ENCODE assay signal across 21 mouse cellular contexts in the genomic region with DNA sequence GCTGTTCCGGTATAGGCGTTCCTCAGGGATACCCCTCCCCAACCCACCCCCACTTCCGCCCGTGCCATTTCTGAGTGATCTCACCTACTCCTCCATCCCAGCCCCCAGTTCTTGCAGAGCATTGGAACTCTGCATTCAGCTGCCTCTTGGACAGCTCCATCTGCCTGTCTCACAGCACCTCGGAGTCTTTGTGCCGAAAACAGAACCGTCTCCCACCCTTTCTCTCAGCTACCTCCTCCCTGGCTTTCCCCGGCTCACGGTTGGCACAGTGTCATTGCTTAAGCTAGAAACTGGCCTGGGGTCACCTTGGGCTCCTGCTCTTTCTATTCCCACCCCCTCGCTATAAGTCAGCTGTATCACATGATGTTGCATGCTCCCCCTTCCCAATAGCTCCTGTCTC. TPM values are rescaled to one million over a fixed set of nuclear protein-coding genes. Genes with fewer than 3 reads are reported as not detected.
DNase-seq lines count a peak whose midpoint lies in the region; ATAC-seq and TF ChIP-seq lines count a peak whose summit lies in the region.
"Had no signal": no experiment of that assay in that cellular context is flagged by ENCODE, and none has a peak within 500 bp of the region (broad histone marks: within the 10 kb centered on the region; RNA-seq: fewer than 3 reads in every experiment).

No protein-coding gene starts in this region.

- H3K36me3 ChIP-seq in forebrain, postnatal 0 days (ENCODE audit: insufficient read depth): peaks cover 62% of the 10 kb centered on the region
- H3K36me3 ChIP-seq in forebrain, embryonic 13.5 days (ENCODE audit: poor library complexity, severe bottlenecking): peaks cover 27% of the 10 kb centered on the region; the same call in 1 of the 2 replicates
- H3K36me3 ChIP-seq: liver, embryonic 13.5 days had no signal

- 65% methylated on average over 10 of the region's 10 CpGs for WGBS in forebrain, postnatal 0 days
- WGBS in forebrain, embryonic 13.5 days: 83% methylated on average over 10 of the region's 10 CpGs

- DNase-seq in forebrain, postnatal 0 days: no peak
- peak; percentile 91 for DNase-seq in brain, adult 2 months (ENCODE audit: low read depth, low spot score)
- DNase-seq in frontal cortex, postnatal 36 days (ENCODE audit: low spot score in 2 of 2): peak; percentile 74 to 79
- DNase-seq in left cerebral cortex, postnatal 36 days (ENCODE audit: low spot score in 2 of 2): peak; percentile 70 to 78
- DNase-seq in heart, adult 11 months: no peak
- DNase-seq in cerebellum, adult 11 months: no peak
- DNase-seq in urinary bladder, adult 18-20 months (ENCODE audit: low spot score in 2 of 2): no peak
- DNase-seq: cerebellum, adult 2 months; cerebellum, postnatal 36 days; embryo, embryonic 11 days; gastrocnemius, adult 2 months; kidney, adult 2 months; kidney, postnatal 10 days; liver, embryonic 13.5 days; lung, adult 2 months; lung, postnatal 14 days; thymus, adult 2 months had no signal

- no peak overlapping the region for H3K9ac ChIP-seq in forebrain, postnatal 0 days
- no peak overlapping the region for H3K9ac ChIP-seq in forebrain, embryonic 13.5 days
- H3K9ac ChIP-seq: hindbrain, embryonic 15.5 days; liver, embryonic 13.5 days; midbrain, embryonic 13.5 days had no signal

- H3K4me3 ChIP-seq in forebrain, postnatal 0 days (ENCODE audit: low read depth, low read length): no peak overlapping the region
- no peak overlapping the region for H3K4me3 ChIP-seq in forebrain, embryonic 13.5 days
- H3K4me3 ChIP-seq: gastrocnemius, adult 2 months; hindbrain, embryonic 15.5 days; liver, embryonic 13.5 days; midbrain, embryonic 13.5 days had no signal

- ATAC-seq in forebrain, postnatal 0 days: peak; percentile 32; the same call in 1 of the 2 replicates
- no peak for ATAC-seq in forebrain, embryonic 13.5 days
- ATAC-seq: midbrain, embryonic 13.5 days had no signal

- no peak for TF ChIP-seq CTCF in forebrain, postnatal 0 days (IDR thresholded peaks at IDR 0.05; ENCODE audit: low read depth)

- no peaks in the 10 kb centered on the region for H3K9me3 ChIP-seq in forebrain, postnatal 0 days (ENCODE audit: low read length)
- no peaks in the 10 kb centered on the region for H3K9me3 ChIP-seq in forebrain, embryonic 13.5 days (replicated peaks)
- H3K9me3 ChIP-seq: hindbrain, embryonic 15.5 days; liver, embryonic 13.5 days; midbrain, embryonic 13.5 days had no signal

- no peaks in the 10 kb centered on the region for H3K27me3 ChIP-seq in forebrain, postnatal 0 days (ENCODE audit: insufficient read depth, low read length)
- no peaks in the 10 kb centered on the region for H3K27me3 ChIP-seq in forebrain, embryonic 13.5 days
- H3K27me3 ChIP-seq: liver, embryonic 13.5 days had no signal

- H3K4me2 ChIP-seq in forebrain, postnatal 0 days (ENCODE audit: low read depth): no peak overlapping the region
- no peak overlapping the region for H3K4me2 ChIP-seq in forebrain, embryonic 13.5 days
- H3K4me2 ChIP-seq: heart, embryonic 11.5 days; hindbrain, embryonic 15.5 days; liver, embryonic 13.5 days; midbrain, embryonic 13.5 days had no signal

- intact Hi-C loops in left cerebral cortex, postnatal 36 days (cut with DNase I): loop anchor here (1.0 kb wide), 1 partner anchor 51 kb away; a partner anchor contains a TSS

- no peak overlapping the region for H3K27ac ChIP-seq in forebrain, postnatal 0 days (ENCODE audit: low read depth, low read length)
- H3K27ac ChIP-seq in forebrain, embryonic 13.5 days: no peak overlapping the region
- H3K27ac ChIP-seq: gastrocnemius, adult 2 months; hindbrain, embryonic 15.5 days; liver, embryonic 13.5 days; midbrain, embryonic 13.5 days had no signal

- no peaks in the 10 kb centered on the region for H3K4me1 ChIP-seq in forebrain, postnatal 0 days (ENCODE audit: insufficient read depth)
- peaks cover 13% of the 10 kb centered on the region for H3K4me1 ChIP-seq in forebrain, embryonic 13.5 days
- H3K4me1 ChIP-seq: liver, embryonic 13.5 days had no signal

RNA-seq across cellular contexts. Expression of a gene that starts 20.8 kb away (rescaled TPM):
- 0.76 and 1.4 TPM in 2 replicates for total RNA-seq in forebrain, postnatal 0 days (2014; rRNA removed)
- polyA plus RNA-seq in forebrain, postnatal 0 days (2015; fragmentation: Nextera tagmentation; extraction: Ambion mirVana): 0.48 and 0.65 TPM in 2 replicates
- polyA plus RNA-seq in forebrain, embryonic 13.5 days (2015; fragmentation: Nextera tagmentation; extraction: Ambion mirVana): 0.48 and 0.59 TPM in 2 replicates
- total RNA-seq in left cerebral cortex, postnatal 36 days (2021): 1 to 10 TPM; 1.1 to 1.7 TPM

RNA-seq across cellular contexts. Expression of a gene that starts 51.2 kb away (rescaled TPM):
- 27.5 and 46.1 TPM in 2 replicates for total RNA-seq in forebrain, postnatal 0 days (2014; rRNA removed)
- polyA plus RNA-seq in forebrain, postnatal 0 days (2015; fragmentation: Nextera tagmentation; extraction: Ambion mirVana): 19.8 and 22.5 TPM in 2 replicates
- 7.2 and 7.5 TPM in 2 replicates for polyA plus RNA-seq in forebrain, embryonic 13.5 days (2015; fragmentation: Nextera tagmentation; extraction: Ambion mirVana)
- total RNA-seq in left cerebral cortex, postnatal 36 days (2021): 100 to 1,000 TPM in 1 of 2 experiments, 10 to 100 TPM in 1; 96.3 to 101 TPM

Comparison
In these comparisons a context has a peak if more than half of its experiments do, and no peak if none do; other contexts are left out.
1. DNase-seq: peak in brain, adult 2 months (single experiment), frontal cortex, postnatal 36 days (2 of 2) and left cerebral cortex, postnatal 36 days (2 of 2); none in forebrain, postnatal 0 days (single experiment), heart, adult 11 months (single experiment), cerebellum, adult 11 months (single experiment) and urinary bladder, adult 18-20 months (0 of 2).